Mouse (Mus musculus) ES-E14 (cell line): Measurements from ENCODE around the gene Myo1c.

Experiments used
- HCFC1 ChIP-seq: IDR thresholded peaks from 2 replicates; pipeline ENCODE4 v1.6.1; 2012; ENCODE audit warnings: low read length, inconsistent platforms, borderline replicate concordance; ENCODE audit not compliant: insufficient read depth
- ZC3H11A ChIP-seq: IDR thresholded peaks from 2 replicates; pipeline ENCODE4 v1.6.1; 2012; ENCODE audit warnings: low read depth, mild to moderate bottlenecking, inconsistent platforms, low read length, borderline replicate concordance
- ZNF384 ChIP-seq: IDR thresholded peaks from 2 replicates; pipeline ENCODE4 v1.6.1; 2012; ENCODE audit warnings: low read depth, low read length, inconsistent platforms

DNA sequence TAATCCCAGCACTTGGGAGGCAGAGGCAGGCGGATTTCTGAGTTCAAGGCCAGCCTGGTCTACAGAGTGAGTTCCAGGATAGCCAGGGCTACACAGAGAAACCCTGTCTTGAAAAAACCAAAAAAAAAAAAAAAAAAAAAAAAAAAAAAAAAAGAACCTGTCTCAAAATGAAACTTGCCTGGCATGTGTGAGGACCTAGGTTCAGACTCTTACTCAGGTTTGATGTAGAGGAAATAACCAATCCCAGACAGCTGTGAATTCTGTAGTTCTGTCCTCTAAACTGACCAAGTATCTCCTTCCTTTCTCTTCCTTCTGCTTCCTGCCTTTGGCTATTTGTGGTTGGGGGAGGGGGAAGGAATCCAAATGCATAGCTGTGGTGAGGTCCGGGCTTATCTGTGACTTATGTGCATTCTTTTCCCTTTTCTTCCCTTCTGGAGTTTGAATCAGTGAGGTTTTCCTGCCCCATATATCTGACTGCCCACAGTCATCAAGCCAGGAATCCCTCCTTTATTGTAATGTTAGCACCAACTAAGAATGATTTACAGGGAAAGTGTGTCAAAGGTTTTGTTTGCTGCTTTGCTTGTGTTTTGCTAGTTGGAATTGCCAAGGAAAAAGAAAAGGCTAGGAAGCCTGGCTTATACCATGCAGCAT lies 37.2 kb downstream of the Myo1c start:
- TF ChIP-seq HCFC1: no peak
- TF ChIP-seq ZNF384: 0 out of 2 replicates have a peak, but pooled peaks have one; percentile 29
- TF ChIP-seq ZC3H11A: no peak
